Mouse (Mus musculus) hindbrain, embryonic 11.5 days (tissue): ENCODE measurements at regions not wholly inside any gene's neighbourhood (a gene's known extent, or its start where the extent isn't known, plus 50 kb on each side); places are given as distances from the start of the nearest gene placed in this dataset.

Experiments
- ATAC-seq: fragments of 200-750 bp; cut with Nextera tagmentation; 2 replicates; pipeline ENCODE4 v1.8.0; 2017; ENCODE audit warnings: mild to moderate bottlenecking, moderate TSS enrichment, moderate library complexity; ENCODE audit not compliant: low FRiP score
- DNase-seq: peaks from one replicate; pipeline ENCODE4 v3.0.0-alpha.2; 2015; ENCODE audit warnings: low spot score
- H3K27ac ChIP-seq: fragments of 300-500 bp; sonication (generic); 2 replicates; pipeline ENCODE4 v1.5.1; 2014; ENCODE audit warnings: mild to moderate bottlenecking, low read depth, low read length
- H3K27me3 ChIP-seq: fragments of 300-500 bp; sonication (generic); 2 replicates; pipeline ENCODE4 v1.6.1; 2014; ENCODE audit warnings: mild to moderate bottlenecking, low read length, moderate library complexity, mixed read lengths; ENCODE audit not compliant: control insufficient read depth, insufficient read depth
- H3K36me3 ChIP-seq: fragments of 300-500 bp; sonication (generic); 2 replicates; pipeline ENCODE4 v1.6.1; 2014; ENCODE audit warnings: mild to moderate bottlenecking, low read length, moderate library complexity, mixed read lengths; ENCODE audit not compliant: control insufficient read depth, insufficient read depth
- H3K4me1 ChIP-seq: fragments of 300-500 bp; sonication (generic); replicated peaks from 2 replicates; pipeline ENCODE4 v1.6.1; 2014; ENCODE audit warnings: low read length, mixed read lengths; ENCODE audit not compliant: control insufficient read depth, insufficient read depth
- H3K4me2 ChIP-seq: fragments of 300-500 bp; sonication (generic); replicated peaks from 2 replicates; pipeline ENCODE4 v1.6.1; 2014; ENCODE audit warnings: mild to moderate bottlenecking, low read depth, low read length
- H3K4me3 ChIP-seq: fragments of 300-500 bp; sonication (generic); 2 replicates; pipeline ENCODE4 v1.5.1; 2014; ENCODE audit warnings: low read depth, low read length
- H3K9ac ChIP-seq: fragments of 300-500 bp; sonication (generic); 2 replicates; pipeline ENCODE4 v1.6.1; 2014; ENCODE audit warnings: low read depth, low read length
- H3K9me3 ChIP-seq: fragments of 300-500 bp; sonication (generic); 2 replicates; pipeline ENCODE4 v1.6.1; 2016; ENCODE audit warnings: low read length; ENCODE audit not compliant: control insufficient read depth
- WGBS: fragments of 180-500 bp; shearing (Covaris S2); extraction: QIAGEN DNeasy Blood & Tissue Kit; methylation state at CpG from one replicate; pipeline ENCODE4 v1.1.7; 2014; 5-methylcytosine and 5-hydroxymethylcytosine counted together

GRCm38 (mm10) chr10:125164671-125165070, 224.6 kb downstream of the Slc16a7 start:
- Histone ChIP-seq H3K4me2 (no peak overlapping the region), H3K27me3 (no peaks in the 10 kb centered on the region), H3K4me1 (no peaks in the 10 kb centered on the region), H3K36me3 (no peaks in the 10 kb centered on the region), H3K4me3 (no peak overlapping the region), H3K9ac (no peak overlapping the region), H3K9me3 (no peaks in the 10 kb centered on the region), H3K27ac (no peak overlapping the region)
- 72% methylated on average over 3 of the region's 3 CpGs for WGBS
- ATAC-seq (no peak), DNase-seq (no peak)

- no peaks in the 10 kb centered on the region for H3K9me3 ChIP-seq
- ATAC-seq (no peak), DNase-seq (no peak)
- no peak overlapping the region for H3K4me2 ChIP-seq
- no peaks in the 10 kb centered on the region for H3K4me1 ChIP-seq
- no peak overlapping the region for H3K4me3 ChIP-seq
- WGBS = 69% methylated on average over 5 of the region's 5 CpGs
- no peak overlapping the region for H3K27ac ChIP-seq
- no peaks in the 10 kb centered on the region for H3K27me3 ChIP-seq
- H3K9ac ChIP-seq = no peak overlapping the region
- H3K36me3 ChIP-seq = no peaks in the 10 kb centered on the region
Measured at GRCm38 (mm10) chr10:125161077-125161476, 228.2 kb downstream of the Slc16a7 start.

DNA sequence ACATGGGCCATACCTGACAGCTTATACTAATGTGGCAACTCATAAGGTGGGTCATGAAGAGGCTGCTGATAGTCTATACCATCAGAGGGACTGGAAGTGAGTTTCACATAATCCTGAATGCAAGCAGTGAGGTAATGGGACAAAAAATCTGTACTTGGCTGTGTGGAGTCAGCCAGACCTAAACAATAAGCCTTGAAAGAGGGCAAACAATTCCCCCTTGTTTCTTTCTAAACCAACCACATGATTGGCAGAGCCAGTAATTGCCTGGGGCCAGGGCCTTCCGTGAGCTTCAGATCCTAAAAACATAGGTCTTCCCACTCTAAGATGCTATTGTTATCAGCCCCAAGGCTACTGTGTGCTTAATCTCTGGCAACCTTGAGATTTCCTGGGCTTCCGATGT, 240.5 kb downstream of the Slc16a7 start:
- H3K27me3 ChIP-seq = no peaks in the 10 kb centered on the region
- H3K4me2 ChIP-seq = no peak overlapping the region
- no peak overlapping the region for H3K9ac ChIP-seq
- DNase-seq (no peak), ATAC-seq (no peak)
- WGBS = 56% methylated on average over 2 of the region's 2 CpGs
- no peaks in the 10 kb centered on the region for H3K4me1 ChIP-seq
- H3K9me3 ChIP-seq = no peaks in the 10 kb centered on the region
- no peak overlapping the region for H3K27ac ChIP-seq
- H3K4me3 ChIP-seq = no peak overlapping the region
- no peaks in the 10 kb centered on the region for H3K36me3 ChIP-seq

DNA sequence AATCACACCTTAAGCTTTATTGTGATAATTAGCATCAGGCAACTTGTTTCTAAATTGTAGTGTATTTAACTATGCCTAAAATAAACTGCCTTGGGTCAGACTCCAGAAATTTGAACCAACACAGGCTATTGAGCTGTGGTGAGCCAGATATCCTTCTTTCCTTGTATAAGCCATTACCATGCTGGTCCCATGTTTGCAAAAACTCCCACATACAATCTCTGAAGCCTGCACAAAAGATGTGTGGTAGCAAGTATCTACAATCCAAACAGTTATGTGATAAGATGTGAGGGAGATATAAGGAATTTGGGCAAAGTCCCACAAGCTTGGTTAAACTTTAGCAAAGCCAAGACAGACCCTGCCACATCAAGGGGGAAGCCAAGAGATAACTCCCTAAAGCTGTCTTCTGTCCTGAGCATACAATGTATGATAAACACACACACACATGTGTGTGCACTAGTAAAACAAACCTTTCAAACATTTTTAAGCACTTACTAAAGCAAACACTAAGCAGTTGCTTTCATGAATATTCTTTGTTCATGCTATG, 242.0 kb downstream of the Slc16a7 start:
- H3K9me3 ChIP-seq = no peaks in the 10 kb centered on the region
- no peak for ATAC-seq
- no peaks in the 10 kb centered on the region for H3K27me3 ChIP-seq
- H3K4me3 ChIP-seq = no peak overlapping the region
- H3K9ac ChIP-seq = no peak overlapping the region
- no peaks in the 10 kb centered on the region for H3K36me3 ChIP-seq
- DNase-seq = no peak
- H3K4me2 ChIP-seq = no peak overlapping the region
- no peaks in the 10 kb centered on the region for H3K4me1 ChIP-seq
- no peak overlapping the region for H3K27ac ChIP-seq

- Histone ChIP-seq H3K9ac (no peak overlapping the region), H3K4me3 (no peak overlapping the region), H3K4me2 (no peak overlapping the region), H3K27me3 (no peaks in the 10 kb centered on the region), H3K27ac (no peak overlapping the region), H3K4me1 (no peaks in the 10 kb centered on the region), H3K36me3 (no peaks in the 10 kb centered on the region), H3K9me3 (no peaks in the 10 kb centered on the region)
- WGBS = 84% methylated on average over 3 of the region's 3 CpGs
- ATAC-seq (no peak), DNase-seq (no peak)
Measured at GRCm38 (mm10) chr10:125146365-125146764, 242.9 kb downstream of the Slc16a7 start.

DNA sequence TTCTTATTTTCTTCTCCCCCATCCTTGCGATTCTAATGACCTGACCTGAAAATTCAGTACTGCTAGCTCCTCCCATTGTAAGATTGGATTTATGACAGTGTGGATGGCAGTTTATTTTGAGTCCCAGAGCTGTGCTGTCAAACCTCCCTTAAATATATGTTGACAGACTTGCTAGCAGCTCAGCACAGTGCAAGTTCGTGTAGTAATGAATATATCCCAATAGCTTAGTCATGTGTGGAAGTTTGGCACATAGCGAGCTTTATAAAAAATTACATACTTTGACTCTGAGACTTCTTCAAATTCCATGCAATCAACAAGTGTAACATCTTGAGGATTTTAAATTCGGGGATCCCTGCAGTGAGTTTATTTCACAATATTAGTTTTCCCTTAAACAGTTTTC, 243.5 kb downstream of the Slc16a7 start:
- ATAC-seq = no peak

DNA sequence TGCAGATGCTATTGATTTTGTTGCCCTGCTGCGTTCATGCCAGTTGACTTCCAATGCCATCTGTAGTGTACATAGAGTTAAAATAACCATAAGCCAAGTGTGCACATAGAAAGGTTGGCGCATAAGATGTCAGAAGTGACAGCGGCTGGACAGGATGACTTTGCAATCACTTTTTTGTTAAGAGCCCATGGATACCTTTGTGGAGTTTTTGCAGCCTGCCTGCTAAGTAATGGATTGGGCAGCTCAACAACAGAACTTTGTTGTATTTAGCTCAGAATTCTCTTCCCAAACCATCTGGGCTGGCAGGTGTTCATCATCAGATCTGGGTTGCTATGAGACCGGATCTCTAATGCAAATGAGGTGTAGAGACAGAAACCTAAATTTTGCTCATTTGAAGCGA, 267.5 kb downstream of the Slc16a7 start:
- no peaks in the 10 kb centered on the region for H3K9me3 ChIP-seq

More for the DNA sequence above, 243.5 kb downstream of the Slc16a7 start:
- no peak for DNase-seq
- H3K9ac ChIP-seq = no peak overlapping the region
- no peaks in the 10 kb centered on the region for H3K4me1 ChIP-seq
- H3K36me3 ChIP-seq = no peaks in the 10 kb centered on the region
- 87% methylated on average over 4 of the region's 4 CpGs for whole genome bisulfite sequencing
- H3K27ac ChIP-seq = no peak overlapping the region
- no peaks in the 10 kb centered on the region for H3K9me3 ChIP-seq
- no peak overlapping the region for H3K4me2 ChIP-seq
- H3K27me3 ChIP-seq = no peaks in the 10 kb centered on the region
- H3K4me3 ChIP-seq = no peak overlapping the region

DNA sequence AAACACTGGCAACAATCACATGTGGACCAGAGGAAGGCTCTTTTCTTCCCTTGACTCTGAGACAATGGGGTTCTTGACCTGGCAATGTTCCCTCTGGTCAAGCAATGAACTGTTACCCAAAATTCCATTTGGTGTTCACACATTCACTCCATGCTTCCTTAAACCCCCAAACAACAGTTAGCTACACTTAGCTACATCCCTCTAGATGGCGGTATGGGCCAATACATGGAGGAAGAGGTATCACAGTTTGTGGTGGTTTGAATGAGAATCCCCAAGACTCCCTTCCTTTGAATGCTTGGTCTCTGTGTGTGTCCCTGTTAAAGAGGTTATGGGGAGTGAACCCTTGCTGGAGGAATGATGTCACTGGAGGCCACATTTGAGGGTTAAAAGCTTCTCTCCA, 274.9 kb downstream of the Slc16a7 start:
- WGBS = 13% methylated on average over 1 of the region's 1 CpGs
- Histone ChIP-seq H3K9me3 (no peaks in the 10 kb centered on the region), H3K4me3 (no peak overlapping the region), H3K36me3 (no peaks in the 10 kb centered on the region), H3K27me3 (no peaks in the 10 kb centered on the region), H3K4me1 (no peaks in the 10 kb centered on the region), H3K4me2 (no peak overlapping the region), H3K27ac (no peak overlapping the region), H3K9ac (no peak overlapping the region)
- peak; percentile 4 for DNase-seq
- no peak for ATAC-seq

More for the DNA sequence above, 267.5 kb downstream of the Slc16a7 start:
- Histone ChIP-seq H3K27me3 (no peaks in the 10 kb centered on the region), H3K4me3 (no peak overlapping the region), H3K36me3 (no peaks in the 10 kb centered on the region), H3K4me1 (no peaks in the 10 kb centered on the region), H3K27ac (no peak overlapping the region), H3K9ac (no peak overlapping the region), H3K4me2 (no peak overlapping the region)
- no peak for DNase-seq
- no peak for ATAC-seq
- WGBS = 88% methylated on average over 5 of the region's 5 CpGs

GRCm38 (mm10) chr10:125108986-125109385, 280.3 kb downstream of the Slc16a7 start:
- 79% methylated on average over 1 of the region's 1 CpGs for WGBS
- Histone ChIP-seq H3K4me2 (no peak overlapping the region), H3K4me3 (no peak overlapping the region), H3K9ac (no peak overlapping the region), H3K4me1 (no peaks in the 10 kb centered on the region), H3K27ac (no peak overlapping the region), H3K27me3 (no peaks in the 10 kb centered on the region), H3K36me3 (no peaks in the 10 kb centered on the region), H3K9me3 (no peaks in the 10 kb centered on the region)
- ATAC-seq (no peak), DNase-seq (no peak)
